In genomic region chr1:90440638-90441037, GRCm38 (mm10) we compare ENCODE assay signal across 7 mouse cellular contexts.
DNase-seq lines count a peak whose midpoint lies in the region; ATAC-seq and TF ChIP-seq lines count a peak whose summit lies in the region.

No protein-coding gene starts in this region.

- peak; percentile 75 for ATAC-seq in Patski
- ATAC-seq in hindbrain, embryonic 12.5 days (ENCODE audit: low FRiP score): peak; percentile 63
- ATAC-seq in midbrain, embryonic 11.5 days (ENCODE audit: low FRiP score): peak; percentile 65

- no peaks in the 10 kb centered on the region for H3K27me3 ChIP-seq in Patski
- H3K27me3 ChIP-seq in hindbrain, embryonic 12.5 days: no peaks in the 10 kb centered on the region
- no peaks in the 10 kb centered on the region for H3K27me3 ChIP-seq in midbrain, embryonic 11.5 days (ENCODE audit: control insufficient read depth, insufficient read depth, low read length)

- no peak for TF ChIP-seq POLR2A in brain, embryonic 14.5 days (IDR thresholded peaks at IDR 0.05; ENCODE audit: borderline replicate concordance, extremely low read depth, insufficient read depth, insufficient read length, poor library complexity, severe bottlenecking)

- DNase-seq in Patski (ENCODE audit: low read depth, low spot score): no peak
- peak; percentile 69 for DNase-seq in brain, embryonic 14.5 days (ENCODE audit: low read depth)
- no peak for DNase-seq in midbrain, embryonic 11.5 days (ENCODE audit: low spot score, missing footprints)
- DNase-seq in urinary bladder, postnatal 36 days (ENCODE audit: low spot score in 2 of 2): no peak
- DNase-seq in adrenal gland, postnatal 10 days: no peak
- no peak for DNase-seq in urinary bladder, adult 2 months (ENCODE audit: low spot score)

- H3K4me2 ChIP-seq in hindbrain, embryonic 12.5 days (replicated peaks): no peak overlapping the region
- H3K4me2 ChIP-seq in midbrain, embryonic 11.5 days: no peak overlapping the region

- in situ Hi-C loops in Patski (cut with MboI; ENCODE audit: low pct_unique_long_range_greater_than_20kb): no loop called here

- POLR2A ChIA-PET in Patski (lab: Charles Lee): interaction anchor here (1.0 to 1.3 kb wide), 3 partner anchors 16 to 148 kb away, joined by 3 to 5 read pairs (median 4); no protein-coding TSS in a partner anchor

- CTCF ChIA-PET in Patski (lab: Charles Lee): interaction anchor here (0.8 to 2.3 kb wide), 8 partner anchors 9 to 235 kb away, joined by 3 to 12 read pairs (median 6); no protein-coding TSS in a partner anchor

- H3K9ac ChIP-seq in hindbrain, embryonic 12.5 days: no peak overlapping the region
- H3K9ac ChIP-seq in midbrain, embryonic 11.5 days (ENCODE audit: low read length): peak overlapping the region; percentile 3; the same call in 1 of the 2 replicates

- no peaks in the 10 kb centered on the region for H3K9me3 ChIP-seq in hindbrain, embryonic 12.5 days (replicated peaks)
- H3K9me3 ChIP-seq in midbrain, embryonic 11.5 days (ENCODE audit: control insufficient read depth, low read length): no peaks in the 10 kb centered on the region

- 12% methylated on average over 1 of the region's 1 CpGs for WGBS in hindbrain, embryonic 12.5 days
- WGBS in midbrain, embryonic 11.5 days: 3% methylated on average over 1 of the region's 1 CpGs

- H3K27ac ChIP-seq in hindbrain, embryonic 12.5 days: no peak overlapping the region; the same call in 1 of the 2 replicates
- peak overlapping the region; percentile 36; the same call in 1 of the 2 replicates for H3K27ac ChIP-seq in midbrain, embryonic 11.5 days (ENCODE audit: low read depth, low read length)

- H3K36me3 ChIP-seq in hindbrain, embryonic 12.5 days: no peaks in the 10 kb centered on the region
- H3K36me3 ChIP-seq in midbrain, embryonic 11.5 days (ENCODE audit: control insufficient read depth, insufficient read depth, low read length): no peaks in the 10 kb centered on the region

- H3K4me1 ChIP-seq in hindbrain, embryonic 12.5 days: peaks cover 33% of the 10 kb centered on the region
- peaks cover 33% of the 10 kb centered on the region for H3K4me1 ChIP-seq in midbrain, embryonic 11.5 days (ENCODE audit: control insufficient read depth, insufficient read depth, low read length)

- peak; percentile 58 for TF ChIP-seq CTCF in Patski (IDR thresholded peaks at IDR 0.05)
- TF ChIP-seq CTCF in brain, embryonic 14.5 days (IDR thresholded peaks at IDR 0.05; ENCODE audit: borderline replicate concordance, extremely low read depth, insufficient read depth, insufficient read length): peak; percentile 13; the same call in 1 of the 2 replicates

- no peak overlapping the region for H3K4me3 ChIP-seq in hindbrain, embryonic 12.5 days
- H3K4me3 ChIP-seq in midbrain, embryonic 11.5 days (ENCODE audit: low read depth, low read length): no peak overlapping the region
